Mouse (Mus musculus) induced T-regulatory cell, adult 2 months (primary cell): ENCODE results near the gene Rarb.

ENCODE experiments used
- DNase-seq: peaks from one replicate; pipeline ENCODE4 v3.0.0-alpha.2; 2012; ENCODE audit warnings: low read depth

Gene Rarb

DNA sequence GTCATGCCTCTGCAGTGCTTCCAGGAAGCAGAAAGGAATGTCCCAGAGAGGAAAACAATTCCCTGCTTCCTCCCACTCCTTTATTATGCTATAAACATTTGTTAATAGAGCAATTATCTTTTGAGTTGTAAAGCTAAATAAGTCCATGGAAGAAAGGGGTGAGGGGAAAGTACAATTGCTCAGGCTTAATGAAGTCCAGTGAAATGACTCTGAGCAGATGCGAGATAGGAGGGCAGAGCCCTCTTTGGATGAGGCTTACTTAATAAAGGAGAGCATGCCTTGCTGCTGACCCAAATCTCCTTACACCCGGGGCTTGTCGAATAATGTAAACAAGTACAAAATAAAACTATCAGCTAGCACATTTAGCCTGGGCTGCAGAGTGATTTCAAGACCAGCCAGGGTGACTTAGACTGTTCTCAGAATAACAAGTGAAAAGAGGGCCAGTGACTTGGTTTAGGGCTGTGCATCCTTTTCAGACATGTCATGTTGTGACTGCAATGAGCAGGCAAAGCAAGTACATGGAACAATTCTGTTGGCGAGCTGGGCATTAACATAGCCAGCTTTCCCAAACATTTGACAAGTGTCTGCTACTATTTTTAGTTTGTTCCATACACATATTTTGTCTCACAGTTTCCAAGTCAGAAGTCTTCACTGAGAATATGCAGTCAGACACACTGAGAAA lies 83.5 kb downstream of the Rarb start:
- no peak for DNase-seq

DNA sequence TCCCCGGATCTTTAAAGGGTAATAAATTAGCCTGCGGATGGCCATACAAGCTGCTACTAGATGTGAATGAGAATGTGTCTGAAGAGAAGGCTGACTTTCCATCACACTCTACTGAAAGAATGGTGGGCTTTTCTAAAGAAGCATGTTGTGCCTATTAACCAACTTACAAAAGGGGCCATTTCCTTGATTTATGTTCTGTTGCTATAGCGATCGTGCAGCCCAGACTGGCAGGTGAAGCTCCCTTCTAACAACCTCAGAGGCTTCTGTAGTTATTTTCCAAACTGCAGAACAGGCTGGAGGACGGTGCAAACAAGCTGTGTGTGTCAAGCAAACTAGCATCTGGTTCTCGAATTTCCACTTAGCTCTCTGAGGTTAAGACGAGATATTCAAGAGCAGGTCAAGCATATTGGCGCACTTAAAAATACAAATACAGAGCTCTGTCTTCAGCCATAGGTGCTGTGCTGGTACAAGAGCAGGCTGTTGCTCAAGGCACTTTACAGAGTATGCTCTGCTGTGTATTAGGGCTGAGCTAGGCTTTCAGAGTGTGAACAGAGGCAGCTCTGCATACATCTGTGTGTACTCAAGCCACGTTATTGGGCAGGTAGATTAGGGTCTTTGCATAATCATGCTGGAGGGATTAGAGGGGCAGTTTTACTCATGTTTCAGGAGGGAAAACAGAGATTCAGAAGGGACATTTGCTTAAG lies 85.2 kb downstream of the Rarb start:
- DNase-seq, result no peak

DNA sequence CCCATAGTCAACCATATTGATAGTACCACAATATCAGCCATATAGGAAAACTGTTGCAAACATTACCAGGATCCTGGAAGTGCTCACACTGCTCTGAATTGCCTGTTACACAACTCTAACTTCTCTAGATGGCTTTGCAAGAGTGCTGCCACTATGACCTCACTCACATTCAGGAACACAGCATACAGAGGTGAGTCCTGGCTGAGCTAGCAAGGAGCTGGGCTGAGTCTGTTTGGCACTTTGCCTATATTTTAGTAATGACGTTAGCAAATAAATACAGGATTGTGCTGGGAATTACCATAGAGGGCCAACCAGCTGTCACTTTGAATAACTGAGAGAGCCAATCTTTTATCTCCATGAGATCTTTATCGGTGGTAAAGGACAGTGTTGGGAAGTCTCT lies 86.9 kb downstream of the Rarb start:
- no peak for DNase-seq

DNA sequence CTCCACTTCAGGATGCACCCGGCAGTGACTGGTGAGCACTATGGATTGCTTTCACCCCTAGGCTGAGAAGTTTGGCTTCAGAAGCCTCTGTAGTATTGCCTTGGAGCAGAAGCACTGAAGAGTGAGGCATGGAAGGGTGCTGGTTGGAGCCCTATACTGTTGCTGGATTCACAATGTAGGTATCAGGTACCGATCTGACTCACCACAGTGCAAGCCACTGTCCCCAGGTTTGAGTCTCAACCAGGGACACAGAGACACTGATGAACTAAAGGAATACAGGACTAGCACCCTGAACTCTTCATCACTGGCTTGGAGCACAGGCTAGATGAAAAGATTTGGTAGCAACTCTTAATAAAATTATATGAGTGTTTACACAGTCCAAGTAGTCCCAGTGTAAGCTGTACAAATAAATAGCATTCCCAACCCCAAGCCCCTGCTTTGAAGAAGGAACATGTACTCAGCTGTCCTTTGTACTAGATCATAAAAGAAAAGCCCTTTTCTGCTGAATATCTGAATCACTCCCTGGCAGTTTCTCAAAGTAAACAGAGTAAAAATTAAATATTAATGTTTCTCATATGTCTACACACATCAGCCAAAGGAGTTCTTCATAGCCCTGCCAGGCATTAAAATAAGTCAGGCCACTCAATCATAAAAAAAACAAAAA lies 90.6 kb downstream of the Rarb start:
- DNase-seq, result no peak

GRCm38 (mm10) chr14:16723991-16724390 lies 95.0 kb downstream of the Rarb start:
- no peak for DNase-seq

DNA sequence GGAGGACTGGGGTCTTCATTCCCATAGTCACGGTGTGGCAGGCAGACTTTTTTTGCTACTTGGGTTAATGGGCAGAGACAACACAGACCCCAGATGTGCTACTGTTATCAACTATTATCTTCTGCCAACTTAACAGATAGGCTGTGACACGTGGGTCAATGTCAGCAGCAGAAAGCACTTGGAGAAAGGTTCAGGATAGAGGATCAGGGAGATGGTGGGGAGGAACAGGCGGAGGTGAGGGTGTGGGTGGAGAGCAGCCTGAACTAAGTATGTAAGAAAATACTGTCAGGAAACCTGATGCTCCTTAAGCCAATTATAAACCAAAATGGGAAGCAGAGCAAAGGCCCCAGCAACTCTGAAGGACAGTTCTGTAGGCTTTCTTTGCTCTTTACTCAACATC lies 101.1 kb downstream of the Rarb start:
- no peak for DNase-seq

DNA sequence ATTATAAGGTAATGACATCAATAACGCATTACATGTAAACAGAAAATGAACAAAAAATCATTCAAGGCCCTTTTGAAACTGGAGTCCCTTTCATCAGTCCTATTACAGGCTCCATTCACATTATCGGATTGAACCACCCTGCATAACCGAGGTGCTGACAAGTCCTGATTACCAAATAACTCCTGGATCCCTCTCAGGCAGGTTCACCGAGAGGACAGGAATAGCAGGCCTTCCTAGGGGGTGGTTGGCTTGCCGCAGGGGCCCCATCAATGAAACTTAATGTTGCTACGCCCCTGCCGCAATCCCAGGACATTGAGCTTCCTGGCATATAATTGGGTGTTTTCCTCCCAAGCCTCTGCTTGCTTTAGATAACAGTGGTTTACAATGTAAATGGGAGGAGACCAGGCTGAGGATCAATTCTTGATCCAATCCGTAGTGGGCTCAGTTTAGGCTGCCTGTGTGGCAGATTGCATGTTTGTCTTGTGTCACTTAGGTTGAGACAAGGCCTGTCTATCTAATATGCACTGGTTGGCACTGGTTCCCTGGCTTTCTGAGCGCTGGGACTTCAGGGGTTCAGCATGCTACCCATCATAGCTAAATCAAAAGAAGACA lies 104.5 kb downstream of the Rarb start:
- no peak for DNase-seq

DNA sequence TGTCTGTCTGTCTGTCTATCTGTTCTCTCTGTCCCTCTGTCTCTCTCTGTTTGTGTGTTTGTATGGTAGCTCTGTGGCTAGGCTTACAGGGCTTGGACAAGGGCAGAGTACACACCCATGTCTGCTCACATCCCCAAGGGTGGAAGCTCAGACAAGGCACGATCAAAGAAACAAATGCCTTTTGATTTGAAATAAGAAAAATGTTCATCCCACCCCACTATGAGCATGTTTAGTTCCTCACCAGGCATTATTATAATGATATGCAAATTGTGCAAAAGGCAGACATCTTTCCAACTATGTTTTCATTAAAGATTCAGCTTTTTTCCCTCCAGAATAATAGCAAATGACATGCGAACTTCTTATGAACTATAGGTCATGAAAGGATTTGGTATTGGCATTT lies 105.2 kb downstream of the Rarb start:
- DNase-seq, result no peak

DNA sequence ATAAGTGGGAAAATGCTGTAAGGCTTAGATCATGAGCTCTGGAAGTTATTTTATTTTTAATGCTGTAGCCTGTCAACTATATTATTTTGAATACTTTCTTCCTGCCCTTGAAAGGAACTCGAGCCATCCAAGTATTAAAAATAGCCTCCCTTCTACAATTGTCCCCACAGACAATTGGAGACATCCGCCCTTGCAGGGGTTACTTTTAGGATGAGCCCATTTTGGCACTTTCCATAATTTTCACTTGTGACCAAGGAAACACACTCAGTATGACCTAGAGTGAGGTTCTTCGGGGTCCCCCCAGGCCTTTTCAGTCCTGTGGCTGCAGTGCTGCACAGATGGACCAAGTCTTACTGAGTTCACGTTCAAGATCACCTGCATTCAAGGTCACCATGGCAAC lies 119.7 kb downstream of the Rarb start:
- DNase-seq, result no peak

GRCm38 (mm10) chr14:16695453-16696120 lies 123.4 kb downstream of the Rarb start:
- no peak for DNase-seq

DNA sequence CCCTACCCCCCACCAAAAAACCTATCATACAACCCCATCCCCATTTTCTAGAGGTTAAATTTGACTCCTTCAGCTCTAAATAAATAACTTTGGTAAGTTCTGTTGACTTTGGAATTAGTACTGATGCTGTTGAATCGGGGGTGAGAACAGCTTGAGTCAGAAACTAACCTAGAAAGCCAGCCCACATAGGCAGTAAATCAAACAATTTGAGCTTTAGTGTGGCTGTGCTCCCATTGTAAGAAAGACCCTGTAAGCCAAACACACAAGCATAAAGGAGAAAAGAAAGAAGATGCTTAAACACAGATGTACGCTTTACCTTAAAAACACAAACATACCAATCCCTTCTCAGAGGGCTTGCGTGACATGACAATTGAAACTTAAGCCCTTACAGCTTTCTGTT lies 140.6 kb downstream of the Rarb start:
- no peak for DNase-seq

- DNase-seq, result no peak
Observed at GRCm38 (mm10) chr14:16677081-16677480, 141.9 kb downstream of the Rarb start.

DNA sequence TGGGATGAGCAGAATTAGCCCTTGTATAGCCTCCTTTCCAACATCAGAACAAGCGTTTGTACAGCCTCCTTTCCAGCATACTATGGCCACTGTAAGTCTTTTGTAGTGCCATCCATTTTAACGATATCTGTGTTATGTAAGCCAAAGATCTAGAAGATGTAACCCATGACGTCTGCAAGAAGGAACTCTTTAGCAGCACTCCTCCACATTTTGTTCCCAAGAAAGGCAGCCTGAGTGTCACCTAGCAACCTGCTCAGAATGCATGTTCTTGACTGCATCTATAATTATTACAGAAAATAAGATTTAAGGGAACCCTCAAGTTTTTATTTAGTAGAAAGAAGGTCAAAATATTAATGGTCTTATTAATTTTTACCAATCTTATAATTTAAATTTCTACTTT lies 148.4 kb downstream of the Rarb start:
- no peak for DNase-seq

- no peak for DNase-seq
Observed at GRCm38 (mm10) chr14:16639153-16639943, 179.6 kb downstream of the Rarb start.

- DNase-seq, result no peak
Observed at GRCm38 (mm10) chr14:16613975-16614374, 205.0 kb downstream of the Rarb start.

GRCm38 (mm10) chr14:16605480-16605879 lies 213.5 kb downstream of the Rarb start:
- DNase-seq, result no peak

DNA sequence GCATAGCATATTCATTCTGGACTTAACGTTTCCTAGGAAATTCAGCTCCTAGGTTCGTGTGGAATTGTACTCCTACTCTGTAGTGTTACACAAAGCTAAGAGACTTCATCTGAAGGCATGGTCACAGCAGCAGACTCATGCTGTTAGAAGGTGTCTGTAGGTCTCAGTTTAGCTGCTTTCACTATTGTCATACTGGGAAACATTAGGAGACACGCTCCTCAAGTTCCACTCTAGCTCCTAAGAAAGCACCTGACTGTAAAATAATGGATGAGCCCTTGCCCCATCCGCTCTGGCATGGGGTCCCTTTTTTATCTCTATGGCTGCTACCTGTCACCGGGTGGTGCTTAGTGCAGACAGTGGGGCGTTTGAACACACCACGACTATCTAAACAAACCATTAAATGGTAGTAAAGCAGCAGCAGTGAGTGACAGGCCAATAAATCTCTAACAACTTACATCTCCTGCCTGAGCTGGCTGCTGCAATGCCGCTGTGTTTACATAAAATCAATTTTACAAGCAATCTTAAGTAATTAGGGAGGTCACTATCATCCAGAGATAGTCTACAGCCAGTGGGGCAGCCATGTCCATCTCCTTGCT lies 214.4 kb downstream of the Rarb start:
- DNase-seq, result no peak

GRCm38 (mm10) chr14:16603040-16603590 lies 215.8 kb downstream of the Rarb start:
- no peak for DNase-seq

DNA sequence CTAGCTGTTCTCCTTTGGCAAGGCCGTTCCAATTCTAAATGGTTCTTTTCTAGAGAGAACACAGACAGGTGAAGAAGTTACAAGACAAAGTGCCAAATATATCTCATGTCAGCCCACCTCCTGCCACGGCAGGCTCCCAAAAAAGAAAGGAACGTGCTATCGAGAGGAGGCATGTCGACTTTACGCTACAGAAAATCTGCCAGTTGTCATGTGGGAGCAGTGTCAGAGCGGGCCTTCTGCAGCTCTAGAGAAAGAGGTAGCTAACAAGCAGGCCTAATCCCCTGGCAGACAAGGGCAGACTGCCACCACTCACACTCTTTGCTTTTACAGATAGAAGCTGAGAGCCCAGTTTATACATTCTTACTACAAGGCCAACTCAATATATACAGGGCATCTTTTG lies 219.7 kb downstream of the Rarb start:
- DNase-seq, result no peak

DNA sequence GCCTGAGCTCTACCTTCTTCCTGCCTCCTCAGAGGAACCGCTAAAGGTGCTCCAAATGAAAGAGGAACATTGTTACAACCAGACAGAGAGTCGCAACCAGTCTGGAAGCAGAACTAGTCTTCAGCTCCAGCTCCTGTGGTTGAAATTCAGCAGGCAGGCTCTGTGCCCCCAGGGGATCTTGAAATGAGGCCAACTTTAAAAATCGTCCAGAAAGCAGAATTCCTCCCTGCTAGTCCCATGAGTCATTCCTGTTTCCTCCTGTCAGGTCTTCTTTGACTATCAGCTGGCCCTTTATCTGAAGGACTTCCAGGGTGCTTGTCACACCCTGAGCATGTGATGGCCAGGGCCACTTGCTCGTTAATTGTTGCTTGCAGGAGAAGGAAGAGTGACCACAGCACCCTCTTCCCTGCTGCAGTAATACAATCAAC lies 220.9 kb downstream of the Rarb start:
- no peak for DNase-seq

- no peak for DNase-seq
Observed at GRCm38 (mm10) chr14:16589139-16589538, 229.8 kb downstream of the Rarb start.
